ENCODE assay signal across 28 mouse cellular contexts in the genomic region with DNA sequence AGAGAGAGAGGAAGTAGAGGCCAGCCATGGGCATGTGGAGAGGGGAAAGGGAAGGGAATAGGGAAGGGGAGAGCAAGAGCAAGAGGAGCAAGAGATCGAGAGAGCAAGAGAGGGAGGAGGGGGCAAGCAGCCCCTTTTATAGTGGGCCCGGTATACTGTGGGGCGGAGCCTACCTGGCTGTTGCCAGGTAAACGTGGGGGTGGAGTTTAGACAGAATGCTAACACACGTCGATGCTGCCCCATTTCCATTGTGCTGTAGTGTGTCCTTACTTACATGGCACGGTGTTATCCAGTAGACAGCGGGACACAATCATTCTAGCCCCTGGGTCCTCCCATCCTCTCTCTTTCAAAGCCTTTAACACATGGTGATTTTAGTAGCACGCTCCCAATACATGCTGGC. TPM values are rescaled to one million over a fixed set of nuclear protein-coding genes. Genes with fewer than 3 reads are reported as not detected.
"Had no signal": no experiment of that assay in that cellular context is flagged by ENCODE, and none has a peak within 500 bp of the region (broad histone marks: within the 10 kb centered on the region; RNA-seq: fewer than 3 reads in every experiment).

No protein-coding gene starts in this region.

- DNase-seq: gastrocnemius, postnatal 14 days; gastrocnemius, postnatal 36 days; heart, adult 18-20 months; heart, postnatal 14 days; heart, postnatal 36 days; kidney, adult 18-20 months; kidney, adult 8-10 months; kidney, postnatal 14 days; kidney, postnatal 36 days; layer of hippocampus, adult 9-11 months; layer of hippocampus, postnatal 36 days; left cerebral cortex, postnatal 4 days; lung, adult 18-20 months had no signal

- ATAC-seq: hindbrain, embryonic 16.5 days; inflammation-experienced regulatory T-cells, adult 6 months; intestine, embryonic 15.5 days; intestine, postnatal 0 days; liver, embryonic 12.5 days had no signal

- H3K4me1 ChIP-seq: heart, embryonic 10.5 days; heart, embryonic 13.5 days; heart, embryonic 15.5 days; limb, embryonic 13.5 days; limb, embryonic 15.5 days had no signal

- H3K27me3 ChIP-seq: heart, embryonic 13.5 days; heart, embryonic 15.5 days; hindbrain, embryonic 12.5 days; intestine, embryonic 15.5 days; limb, embryonic 13.5 days; limb, embryonic 15.5 days had no signal

- H3K9ac ChIP-seq: heart, embryonic 13.5 days; heart, embryonic 15.5 days; hindbrain, embryonic 12.5 days; hindbrain, embryonic 14.5 days; intestine, embryonic 15.5 days; limb, embryonic 13.5 days; limb, embryonic 15.5 days; liver, embryonic 12.5 days; liver, embryonic 14.5 days had no signal

- H3K4me2 ChIP-seq: heart, embryonic 13.5 days; heart, embryonic 15.5 days; hindbrain, embryonic 12.5 days; hindbrain, embryonic 14.5 days; intestine, embryonic 15.5 days; limb, embryonic 13.5 days; limb, embryonic 15.5 days; liver, embryonic 12.5 days had no signal

- H3K4me3 ChIP-seq: heart, embryonic 10.5 days; heart, embryonic 13.5 days; heart, embryonic 15.5 days; hindbrain, embryonic 10.5 days; hindbrain, embryonic 12.5 days; intestine, embryonic 15.5 days; limb, embryonic 13.5 days; limb, embryonic 15.5 days; liver, embryonic 12.5 days had no signal

- H3K9me3 ChIP-seq: heart, embryonic 10.5 days; heart, embryonic 13.5 days; heart, embryonic 15.5 days; hindbrain, embryonic 10.5 days; hindbrain, embryonic 12.5 days; intestine, embryonic 15.5 days; limb, embryonic 13.5 days; limb, embryonic 15.5 days; liver, embryonic 12.5 days had no signal

- H3K27ac ChIP-seq: heart, embryonic 10.5 days; heart, embryonic 13.5 days; heart, embryonic 15.5 days; hindbrain, embryonic 10.5 days; hindbrain, embryonic 12.5 days; hindbrain, embryonic 14.5 days; intestine, embryonic 15.5 days; limb, embryonic 13.5 days; limb, embryonic 15.5 days; liver, embryonic 12.5 days; liver, embryonic 14.5 days had no signal

- H3K36me3 ChIP-seq: heart, embryonic 10.5 days; heart, embryonic 13.5 days; heart, embryonic 15.5 days; hindbrain, embryonic 10.5 days; hindbrain, embryonic 12.5 days; intestine, embryonic 15.5 days; limb, embryonic 13.5 days; limb, embryonic 15.5 days; liver, embryonic 12.5 days had no signal

RNA-seq across cellular contexts. Expression of gene Ksr2, which starts 14.5 kb away (rescaled TPM):
- polyA plus RNA-seq: heart, postnatal 0 days; liver, embryonic 12.5 days had no signal
